Mouse (Mus musculus): ENCODE measurements around the gene Plxnb3.
"Not testable (repeated sequence)": the region's sequence is repeated elsewhere in the genome, so short reads cannot be mapped to it uniquely, and the experiment has no call there.

DNA sequence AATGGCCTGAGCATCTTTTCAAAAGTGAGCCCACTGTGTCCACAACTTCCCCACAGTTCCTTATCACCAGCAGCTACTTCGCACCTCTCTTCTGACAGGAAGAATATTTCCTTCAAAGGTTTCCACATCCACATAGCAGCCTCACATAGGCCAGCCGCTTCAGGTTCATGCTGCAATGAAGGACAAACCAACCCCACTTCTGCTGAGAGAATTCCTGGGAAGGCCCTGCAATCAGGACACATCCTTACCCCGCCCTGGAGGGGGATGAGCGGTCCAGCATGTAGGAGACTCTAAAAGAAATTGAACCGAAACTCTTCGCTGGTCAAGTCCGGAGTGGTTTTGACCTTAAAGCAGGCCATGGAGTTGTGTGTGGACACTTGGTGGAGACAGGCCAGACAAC, 17.0 kb upstream of the Plxnb3 start:
- not testable (repeated sequence) for TF ChIP-seq CTCF (IDR thresholded peaks at IDR 0.05; ENCODE audit: control insufficient read depth, insufficient read depth, low read length); POLR2A (IDR thresholded peaks at IDR 0.05; ENCODE audit: borderline replicate concordance, control insufficient read depth, low read depth, low read length)
